Mouse (Mus musculus) left cerebral cortex, adult 8-10 months (tissue): ENCODE measurements at regions not wholly inside any gene's neighbourhood (a gene's known extent, or its start where the extent isn't known, plus 50 kb on each side); places are given as distances from the start of the nearest gene placed in this dataset.
A peak's percentile ranks its signal among the peaks of the same experiment; 100 is the strongest.

Source experiments
- DNase-seq, 2 experiments: peaks; one replicate each; pipeline ENCODE4 v3.0.0; 2022; ENCODE audit warnings: low spot score in 2 of 2

GRCm38 (mm10) chr10:24357636-24358035, 134.3 kb downstream of the Moxd1 start:
- no peak for DNase-seq

GRCm38 (mm10) chr10:24361424-24361823, 138.1 kb downstream of the Moxd1 start:
- DNase-seq: no peak

GRCm38 (mm10) chr10:24365369-24365768, 142.1 kb downstream of the Moxd1 start:
- no peak for DNase-seq

GRCm38 (mm10) chr10:24367010-24367409, 143.7 kb downstream of the Moxd1 start:
- DNase-seq: no peak

GRCm38 (mm10) chr10:24373957-24374356, 150.6 kb downstream of the Moxd1 start:
- no peak for DNase-seq

- DNase-seq: no peak
Measured at GRCm38 (mm10) chr10:24379291-24379690, 156.0 kb downstream of the Moxd1 start.

GRCm38 (mm10) chr10:24380478-24381273, 157.4 kb downstream of the Moxd1 start:
- DNase-seq: no peak

GRCm38 (mm10) chr10:24381917-24382316, 158.6 kb downstream of the Moxd1 start:
- no peak for DNase-seq

- DNase-seq: no peak
Measured at GRCm38 (mm10) chr10:24384061-24384460, 160.7 kb downstream of the Moxd1 start.

GRCm38 (mm10) chr10:24388229-24388628, 164.9 kb downstream of the Moxd1 start:
- no peak for DNase-seq

- DNase-seq: no peak
Measured at GRCm38 (mm10) chr10:24391039-24391438, 167.7 kb downstream of the Moxd1 start.

- no peak for DNase-seq
Measured at GRCm38 (mm10) chr10:24392066-24392465, 168.7 kb downstream of the Moxd1 start.

GRCm38 (mm10) chr10:24395999-24396784, 172.9 kb downstream of the Moxd1 start:
- DNase-seq: peak; percentile 12 to 13

GRCm38 (mm10) chr10:24397125-24397524, 173.8 kb downstream of the Moxd1 start:
- DNase-seq: no peak

- no peak for DNase-seq
Measured at GRCm38 (mm10) chr10:24404851-24405250, 181.5 kb downstream of the Moxd1 start.

- no peak for DNase-seq
Measured at GRCm38 (mm10) chr10:24406953-24407352, 183.6 kb downstream of the Moxd1 start.

- no peak for DNase-seq
Measured at GRCm38 (mm10) chr10:24407411-24408227, 184.3 kb downstream of the Moxd1 start.

- DNase-seq: no peak
Measured at GRCm38 (mm10) chr10:24409976-24410375, 185.3 kb upstream of the Ccn2 start.

- DNase-seq: no peak
Measured at GRCm38 (mm10) chr10:24410885-24411284, 184.4 kb upstream of the Ccn2 start.

GRCm38 (mm10) chr10:24422498-24423160, 172.6 kb upstream of the Ccn2 start:
- no peak for DNase-seq

- no peak for DNase-seq
Measured at GRCm38 (mm10) chr10:24433737-24434367, 161.4 kb upstream of the Ccn2 start.
